Mouse (Mus musculus) ES-E14 (cell line): ENCODE measurements around the gene Gprc5d.

Source experiments
- HCFC1 ChIP-seq: IDR thresholded peaks from 2 replicates; pipeline ENCODE4 v1.6.1; 2012; ENCODE audit warnings: low read length, inconsistent platforms, borderline replicate concordance; ENCODE audit not compliant: insufficient read depth
- MAFK ChIP-seq: IDR thresholded peaks from 2 replicates; pipeline ENCODE4 v1.6.1; 2014; ENCODE audit warnings: mild to moderate bottlenecking, low read depth, low read length, inconsistent platforms; ENCODE audit not compliant: insufficient read depth
- ZC3H11A ChIP-seq: IDR thresholded peaks from 2 replicates; pipeline ENCODE4 v1.6.1; 2012; ENCODE audit warnings: low read depth, mild to moderate bottlenecking, inconsistent platforms, low read length, borderline replicate concordance

DNA sequence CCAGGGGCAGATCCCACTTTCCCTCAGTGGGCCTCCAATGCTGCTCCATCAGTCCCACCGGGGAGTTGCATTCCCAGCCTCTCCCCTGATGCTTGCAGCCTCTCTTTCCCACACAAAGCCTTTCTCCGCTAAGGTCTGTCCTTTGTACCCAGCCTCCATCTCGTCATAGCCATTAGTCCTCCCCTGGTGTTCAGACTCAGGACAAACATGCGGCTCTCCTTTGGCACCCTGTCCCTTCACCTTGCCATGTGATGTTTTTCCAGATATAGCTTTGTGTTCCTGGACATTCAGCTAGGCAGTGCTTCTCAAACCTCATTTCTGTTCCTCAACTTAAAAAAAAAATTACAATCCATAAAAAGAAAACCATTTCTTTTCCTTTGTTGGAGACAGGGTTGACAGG lies 40.4 kb upstream of the Gprc5d start:
- TF ChIP-seq ZC3H11A = no peak
- no peak for TF ChIP-seq MAFK
- TF ChIP-seq HCFC1 = no peak
